Mouse (Mus musculus) small intestine, adult 2 months (tissue): ENCODE measurements around the gene Ephb3.

Experiments used
- CTCF ChIP-seq: fragments of 200-500 bp; IDR thresholded peaks from 2 replicates; pipeline ENCODE4 v1.5.1; 2012; ENCODE audit warnings: low read depth, mild to moderate bottlenecking, control low read depth, inconsistent platforms, low read length, moderate library complexity, mixed read lengths; ENCODE audit not compliant: insufficient replicate concordance, insufficient read length; ENCODE audit errors: extremely low read depth
- POLR2A ChIP-seq: fragments of 200-500 bp; IDR thresholded peaks from 2 replicates; pipeline ENCODE4 v1.6.1; 2012; ENCODE audit warnings: low read depth, mild to moderate bottlenecking, control low read depth, inconsistent platforms, low read length, moderate library complexity

- TF ChIP-seq POLR2A (no peak), CTCF (peak; percentile 46; the same call in 1 of the 2 replicates)
Measured at GRCm38 (mm10) chr16:21192509-21193354, 11.8 kb upstream of the Ephb3 start.
